Mouse (Mus musculus) CH12.LX (cell line): ENCODE results near the gene Cntrob.

ENCODE experiments used
- CTCF ChIP-seq, 2 experiments: IDR thresholded peaks in 1 of 2; conservative IDR thresholded peaks in 1 of 2; 2 replicates each; pipeline ENCODE4 v1.5.1; 2011 to 2012; ENCODE audit warnings: low read depth in 2 of 2, low read length in 2 of 2, improper control_type of control experiment in 1 of 2, inconsistent platforms in 1 of 2, mild to moderate bottlenecking in 1 of 2, moderate library complexity in 1 of 2
- ELF1 ChIP-seq: IDR thresholded peaks from 2 replicates; pipeline ENCODE4 v1.6.1; 2014; ENCODE audit warnings: low read depth, mild to moderate bottlenecking, inconsistent platforms, low read length, improper control_type of control experiment
- JUND ChIP-seq: conservative IDR thresholded peaks from 2 replicates; pipeline ENCODE4 v1.6.1; 2011; ENCODE audit warnings: low read depth, low read length, improper control_type of control experiment
- MAX ChIP-seq: IDR thresholded peaks from 2 replicates; pipeline ENCODE4 v1.6.1; 2011; ENCODE audit warnings: low read length, improper control_type of control experiment
- MXI1 ChIP-seq: IDR thresholded peaks from 2 replicates; pipeline ENCODE4 v1.6.1; 2011; ENCODE audit warnings: mild to moderate bottlenecking, low read depth, low read length, improper control_type of control experiment
- POLR2A ChIP-seq: IDR thresholded peaks from 2 replicates; pipeline ENCODE4 v1.6.1; 2011; ENCODE audit warnings: low read depth, mild to moderate bottlenecking, improper control_type of control experiment, low read length
- USF1 ChIP-seq: IDR thresholded peaks from 2 replicates; pipeline ENCODE4 v1.6.1; 2014; ENCODE audit warnings: low read depth, mild to moderate bottlenecking, inconsistent platforms, low read length, improper control_type of control experiment
- ZKSCAN1 ChIP-seq: IDR thresholded peaks from 2 replicates; pipeline ENCODE4 v1.6.1; 2012; ENCODE audit warnings: low read depth, inconsistent platforms, low read length, improper control_type of control experiment, borderline replicate concordance
- ZMIZ1 ChIP-seq: IDR thresholded peaks from 2 replicates; pipeline ENCODE4 v1.6.1; 2012; ENCODE audit warnings: low read depth, mild to moderate bottlenecking, inconsistent platforms, low read length, improper control_type of control experiment

DNA sequence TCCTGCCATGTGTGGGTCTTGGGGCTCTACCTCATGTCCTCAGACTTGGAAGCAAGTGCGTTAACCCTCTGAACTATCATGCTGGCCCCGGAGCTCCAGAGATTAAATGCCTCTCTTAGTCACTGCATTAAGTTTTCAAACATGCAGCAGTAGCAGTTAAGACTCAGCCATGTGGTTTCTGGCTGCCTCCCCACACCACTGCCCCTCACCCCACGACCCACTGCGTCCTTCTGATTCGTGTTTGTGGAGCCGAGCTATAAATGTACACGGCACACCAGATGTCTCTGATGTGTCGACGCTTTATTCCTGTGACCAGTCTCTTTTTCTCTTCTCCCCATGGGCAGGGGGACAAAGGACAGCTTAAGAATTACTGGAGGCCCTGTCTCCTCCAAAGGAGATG, 70.4 kb downstream of the Cntrob start:
- TF ChIP-seq CTCF (conservative IDR thresholded peaks at IDR 0.05 in 1 of 2, IDR thresholded peaks at IDR 0.05 in 1 of 2; ENCODE audit: low read depth in 2 of 2, low read length in 2 of 2) (no peak), MXI1 (no peak), ZKSCAN1 (no peak), ZMIZ1 (no peak), USF1 (no peak), JUND (no peak), MAX (no peak), POLR2A (no peak), ELF1 (no peak)
